Mouse (Mus musculus) kidney, postnatal 10 days (tissue): ENCODE results near the gene Fshb.
A peak's percentile ranks its signal among the peaks of the same experiment; 100 is the strongest.

ENCODE experiments used
- DNase-seq: peaks from one replicate; pipeline ENCODE4 v3.0.0; 2021; ENCODE audit warnings: mixed read lengths

Gene Fshb

GRCm38 (mm10) chr2:107059556-107059955 lies at the start of gene Fshb:
Gene Fshb, minus strand, starts transcription at chr2:107059656.
- DNase-seq = no peak

DNA sequence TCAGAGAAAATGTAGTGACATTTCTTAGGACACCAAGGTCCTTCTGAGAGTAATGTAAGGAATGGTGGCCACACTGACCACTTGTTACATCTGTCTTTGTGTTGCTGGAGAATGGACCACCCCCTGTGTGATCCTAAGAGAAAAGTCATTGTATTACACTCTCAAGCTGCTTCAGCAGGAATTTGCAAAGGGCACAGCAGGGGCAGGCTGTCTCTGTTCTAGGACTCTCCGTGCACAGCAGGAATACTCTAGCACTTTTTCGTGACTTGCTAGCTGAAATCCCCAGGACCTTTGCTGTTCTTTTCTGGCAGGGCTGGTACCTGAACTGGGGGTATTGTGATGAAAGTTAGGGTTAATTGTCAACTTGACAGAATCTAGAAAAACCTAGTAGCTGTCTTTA lies 24.8 kb upstream of the Fshb start:
- DNase-seq = no peak

DNA sequence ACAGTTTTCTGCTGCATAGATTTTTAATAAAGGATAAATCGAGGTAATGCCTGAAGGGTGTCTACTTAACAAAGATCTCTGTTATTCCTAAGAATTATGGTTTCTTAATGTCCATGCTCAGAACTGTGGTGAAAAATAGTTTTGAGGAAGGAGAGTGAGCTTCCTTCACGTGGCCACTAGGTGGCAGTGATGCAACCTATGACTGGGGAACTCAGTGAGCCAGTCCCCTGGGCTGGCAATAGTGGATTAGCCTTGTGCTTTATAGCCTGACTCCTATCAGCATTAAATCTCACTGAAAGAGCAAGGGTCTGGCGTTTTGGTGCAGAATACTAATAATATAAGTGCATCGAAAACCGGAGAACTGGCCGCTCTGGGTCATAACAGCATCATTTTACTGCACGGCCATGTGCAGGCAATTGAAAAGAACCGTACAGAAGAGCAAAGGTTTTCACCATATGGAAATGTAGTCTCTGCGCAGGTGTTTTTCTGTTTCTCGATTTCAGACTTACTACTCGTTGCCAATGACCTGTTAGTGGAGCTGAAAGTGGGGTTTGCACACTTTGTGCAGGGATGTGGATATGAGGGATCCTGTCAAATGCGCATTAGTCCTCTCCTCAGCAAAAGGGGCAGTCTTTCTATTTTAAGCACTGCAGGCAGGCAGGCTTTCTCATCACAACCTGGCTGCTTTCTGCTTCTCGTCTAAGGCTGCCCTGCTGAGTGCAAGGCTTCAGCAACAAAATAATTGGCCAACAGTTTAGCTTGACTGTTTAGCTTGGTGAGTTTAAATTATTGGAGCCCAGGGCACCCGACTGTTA lies 23.8 kb upstream of the Fshb start:
- DNase-seq = peak; percentile 10

GRCm38 (mm10) chr2:107063260-107063659 lies 3.8 kb upstream of the Fshb start:
- no peak for DNase-seq

- DNase-seq = no peak
Observed at GRCm38 (mm10) chr2:107045955-107046354, 13.5 kb downstream of the Fshb start.

DNA sequence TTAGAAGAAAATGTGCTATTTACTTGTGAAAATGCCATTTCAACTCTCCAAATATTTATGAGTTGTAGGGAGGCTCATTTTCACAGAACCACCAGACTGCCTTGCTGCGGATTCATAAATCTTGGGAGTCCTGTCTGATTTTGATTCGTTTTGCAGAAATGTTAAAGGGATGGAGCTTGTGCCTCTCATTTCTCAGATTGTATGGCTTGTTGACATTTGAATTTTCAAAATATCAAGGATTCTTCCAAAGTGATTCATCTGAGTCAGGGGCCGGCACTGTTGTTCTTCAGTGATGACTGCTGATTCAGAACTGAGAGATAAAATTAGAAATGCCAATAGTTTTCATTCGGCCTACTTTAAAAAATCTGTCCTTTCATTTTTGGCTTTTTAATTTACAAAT lies 18.6 kb downstream of the Fshb start:
- DNase-seq = no peak

DNA sequence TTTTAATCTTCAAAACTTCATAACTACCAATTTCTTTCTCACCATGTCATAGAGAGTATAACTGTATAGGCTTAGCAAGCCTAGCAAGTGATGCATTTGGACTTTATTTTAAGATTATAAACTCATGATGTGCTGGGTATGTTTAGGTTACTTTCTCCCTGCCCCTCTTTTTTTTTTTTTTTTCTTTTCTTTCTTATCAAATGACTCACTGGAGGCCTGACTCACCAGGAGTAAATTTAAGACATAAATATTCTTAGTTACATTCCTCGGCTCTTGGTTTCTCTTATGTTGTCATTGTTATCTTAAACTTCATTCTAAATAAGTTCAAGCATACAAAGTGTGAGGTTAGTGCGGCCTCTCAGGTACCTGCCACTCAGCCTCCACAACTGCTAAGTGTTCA lies 23.5 kb downstream of the Fshb start:
- no peak for DNase-seq

DNA sequence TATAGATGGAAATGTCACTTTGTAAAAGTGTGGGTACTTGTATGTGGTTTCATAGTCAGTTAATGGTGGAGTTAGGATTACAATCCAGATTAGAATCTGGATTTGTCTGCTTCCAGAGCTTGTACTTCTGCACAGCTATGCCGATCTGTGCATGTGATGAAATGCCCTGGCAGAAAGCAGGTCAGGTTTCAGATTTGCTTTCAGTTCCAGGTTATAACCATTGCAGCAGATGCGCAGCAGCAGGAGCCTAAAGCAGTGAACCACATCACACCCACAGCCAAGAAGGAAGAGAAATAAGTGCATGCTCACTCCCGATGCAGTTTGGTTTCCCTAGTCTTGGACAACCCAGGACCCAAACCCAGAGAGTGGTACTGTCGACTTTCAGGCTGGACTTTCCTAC lies 34.8 kb downstream of the Fshb start:
- DNase-seq = no peak

GRCm38 (mm10) chr2:107022713-107023112 lies 36.7 kb downstream of the Fshb start:
- no peak for DNase-seq

DNA sequence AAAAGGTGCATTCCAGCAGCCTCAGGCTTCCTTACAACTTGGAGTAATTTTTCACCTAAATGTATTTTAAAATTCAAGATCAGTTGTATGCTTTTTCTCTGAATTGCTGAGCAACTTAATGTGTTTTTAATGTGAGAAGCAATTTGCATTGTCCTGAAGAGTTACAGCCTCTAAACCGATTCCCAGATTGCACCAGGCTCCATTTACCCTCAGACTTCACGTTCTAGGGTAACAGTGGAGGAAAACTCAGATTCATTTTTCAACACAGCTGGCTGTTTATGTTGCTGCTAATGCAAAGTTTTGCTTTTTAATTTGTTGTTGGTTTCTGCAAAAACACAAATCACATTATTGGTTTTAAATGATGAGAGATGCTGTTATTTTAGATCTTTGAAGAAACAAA lies 40.1 kb downstream of the Fshb start:
- no peak for DNase-seq

GRCm38 (mm10) chr2:107013161-107013560 lies 46.3 kb downstream of the Fshb start:
- DNase-seq = no peak

DNA sequence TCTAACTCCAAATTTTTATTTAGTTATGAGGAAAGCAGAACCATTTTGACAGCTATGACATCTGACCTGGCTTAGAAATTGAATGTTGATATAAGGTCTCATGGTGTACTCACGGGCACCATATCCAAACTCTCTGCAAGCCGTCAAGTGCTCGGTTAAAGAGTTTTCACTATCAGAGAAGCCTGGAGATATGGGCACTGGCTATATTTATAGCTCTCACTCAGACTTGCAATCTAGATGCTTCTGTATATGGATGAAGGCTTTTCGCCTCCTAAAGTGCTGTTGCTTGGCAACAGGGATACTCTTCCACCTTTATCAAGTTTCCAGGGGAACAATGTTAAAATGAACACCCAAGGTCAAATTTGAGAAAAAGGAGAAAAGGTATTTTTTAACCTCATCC lies 47.1 kb downstream of the Fshb start:
- DNase-seq = no peak

DNA sequence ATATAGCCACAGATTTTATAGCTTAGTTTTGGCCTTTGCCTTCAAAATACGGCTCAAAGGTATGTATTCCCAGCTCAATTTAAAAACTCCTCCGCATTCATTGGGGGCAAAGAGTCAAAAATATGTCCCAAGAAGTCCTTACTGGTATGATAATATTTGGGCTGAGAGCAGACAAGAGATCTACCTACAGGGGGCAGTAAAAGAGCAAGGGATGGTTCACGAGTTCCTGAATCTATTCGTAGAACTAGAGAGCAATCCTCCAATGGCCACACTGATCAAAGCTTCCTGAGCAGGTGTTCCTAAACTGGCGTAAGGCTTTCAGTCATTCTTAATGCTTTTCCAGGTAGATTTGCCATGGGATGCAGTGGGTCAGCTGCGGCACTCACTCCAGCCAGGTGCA lies 49.3 kb downstream of the Fshb start:
- DNase-seq = no peak

DNA sequence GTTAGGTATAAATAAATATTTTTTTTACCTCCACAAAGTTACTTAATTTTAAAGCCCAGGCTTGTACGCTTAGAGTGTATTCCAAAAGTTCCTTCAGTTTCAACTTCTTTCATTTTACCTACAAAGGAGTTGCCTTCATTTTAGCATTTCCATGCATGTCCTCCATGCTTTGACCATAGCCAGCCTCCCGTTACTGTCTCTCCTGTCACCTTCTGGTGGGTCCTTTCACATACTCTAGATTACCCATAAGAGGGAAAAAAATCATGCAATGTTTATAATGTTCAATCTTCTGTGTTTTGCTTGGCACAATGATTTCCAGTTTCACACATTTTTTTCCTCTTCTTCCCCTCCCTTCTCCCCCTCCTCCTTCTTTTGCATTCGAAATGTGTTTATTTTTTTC lies 53.1 kb downstream of the Fshb start:
- DNase-seq = no peak
